Mouse (Mus musculus): ENCODE results near the gene Sirt3. TPM values are rescaled to one million over a fixed set of nuclear protein-coding genes. Genes with fewer than 3 reads are reported as not detected.
"Not testable (repeated sequence)": the region's sequence is repeated elsewhere in the genome, so short reads cannot be mapped to it uniquely, and the experiment has no call there.

The Sirt3 gene
- polyA plus RNA-seq, 1 experiment from 2014 or later, result 47.2 TPM

DNA sequence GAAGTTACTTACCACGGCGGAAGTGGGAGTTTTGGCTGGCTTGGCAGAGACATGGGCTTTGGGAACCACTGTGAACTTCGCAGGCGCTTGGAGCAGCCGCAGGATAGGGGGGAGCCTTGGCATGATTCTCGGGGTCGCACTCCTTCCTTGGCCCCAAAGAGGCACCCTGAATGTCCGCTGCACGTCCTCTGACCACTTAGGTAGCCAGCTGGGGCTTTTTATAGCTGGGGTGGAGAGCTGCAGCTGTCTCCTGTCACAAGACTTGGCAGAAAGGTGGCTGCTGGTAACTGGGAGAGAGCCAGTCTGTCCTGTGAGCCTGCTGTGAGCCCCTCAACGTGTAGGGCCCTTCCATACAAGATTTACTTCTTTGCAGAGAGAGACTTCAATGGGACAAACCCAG, 18.1 kb upstream of the Sirt3 start, which contains the start of gene Cox8b:
Cox8b (minus strand) TSS at position 227 of the 400 bp plus-strand sequence.
- H3K9ac ChIP-seq (ENCODE audit: low read depth, low read length), result no peak within 1 kb of the TSS
- DNase-seq (ENCODE audit: low spot score) (no peak), ATAC-seq (replicated peaks; ENCODE audit: low FRiP score, low read depth) (no peak)
- peaks cover 17% of the 10 kb centered on the region for H3K36me3 ChIP-seq (ENCODE audit: insufficient read depth, low read length)
- WGBS, result 53% methylated on average over 10 of the region's 10 CpGs
- TF ChIP-seq CTCF (IDR thresholded peaks at IDR 0.05; ENCODE audit: low read depth), result no peak
- no peak within 1 kb of the TSS for H3K4me3 ChIP-seq (replicated peaks; ENCODE audit: low read depth, low read length)
- no peaks in the 10 kb centered on the region for H3K9me3 ChIP-seq (replicated peaks; ENCODE audit: low read length)
- H3K4me1 ChIP-seq (replicated peaks; ENCODE audit: insufficient read depth, low read length), result no peaks in the 10 kb centered on the region; the same call in 1 of the 2 replicates
- no peak within 1 kb of the TSS for H3K27ac ChIP-seq
- H3K27me3 ChIP-seq (ENCODE audit: insufficient read depth, low read length), result no peaks in the 10 kb centered on the region
- no peak within 1 kb of the TSS for H3K4me2 ChIP-seq (ENCODE audit: low read length)

DNA sequence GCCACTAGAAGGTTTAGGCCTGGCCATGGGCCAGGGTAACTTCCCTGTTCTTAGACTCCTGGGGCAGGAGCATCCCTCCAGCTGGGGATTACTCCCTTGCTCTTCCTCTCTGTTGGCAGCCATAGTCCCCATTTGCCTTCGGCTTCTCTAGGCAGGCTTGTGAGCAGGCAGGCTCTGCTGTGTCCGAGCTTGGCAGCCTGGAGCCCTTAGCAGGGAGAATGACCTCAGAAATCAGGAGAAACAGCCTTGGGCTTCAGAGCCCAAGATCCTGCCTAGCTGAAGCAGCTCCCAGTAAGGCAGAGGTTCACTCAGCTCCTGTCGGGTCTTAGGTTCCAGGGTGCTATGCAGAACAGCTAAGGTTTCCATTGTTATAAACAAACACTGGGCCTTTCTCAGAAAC, 17.0 kb upstream of the Sirt3 start:
- no peak for TF ChIP-seq CTCF (IDR thresholded peaks at IDR 0.05; ENCODE audit: low read depth)
- ATAC-seq (replicated peaks; ENCODE audit: low FRiP score, low read depth), result no peak
- H3K9me3 ChIP-seq (replicated peaks; ENCODE audit: low read length), result no peaks in the 10 kb centered on the region
- no peaks in the 10 kb centered on the region; the same call in 1 of the 2 replicates for H3K4me1 ChIP-seq (replicated peaks; ENCODE audit: insufficient read depth, low read length)
- no peaks in the 10 kb centered on the region for H3K27me3 ChIP-seq (ENCODE audit: insufficient read depth, low read length)
- H3K36me3 ChIP-seq (ENCODE audit: insufficient read depth, low read length), result peaks cover 23% of the 10 kb centered on the region
- no peak overlapping the region for H3K9ac ChIP-seq (ENCODE audit: low read depth, low read length)
- H3K4me3 ChIP-seq (replicated peaks; ENCODE audit: low read depth, low read length), result no peak overlapping the region
- 81% methylated on average over 3 of the region's 3 CpGs for WGBS
- no peak for DNase-seq (ENCODE audit: low spot score)
- H3K4me2 ChIP-seq (ENCODE audit: low read length), result no peak overlapping the region
- H3K27ac ChIP-seq, result no peak overlapping the region

DNA sequence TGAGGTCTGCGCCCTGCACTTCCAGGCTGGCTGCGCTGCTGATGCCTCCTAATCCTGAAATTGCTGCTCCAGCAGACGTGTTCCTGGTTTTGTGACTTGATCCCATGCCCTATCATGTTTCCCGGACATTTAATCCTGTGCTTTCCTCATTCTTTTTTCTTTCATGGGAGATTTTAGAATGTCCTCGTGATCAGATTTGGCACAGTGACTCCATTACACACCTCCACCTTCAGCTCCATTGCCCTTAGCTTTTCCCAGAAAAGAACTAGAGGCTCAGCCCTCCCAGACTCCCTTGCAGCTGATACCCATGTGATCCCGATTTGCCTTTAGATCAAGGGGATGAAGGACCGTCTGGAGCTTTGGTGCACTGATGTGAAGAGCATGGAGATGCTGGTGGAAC, 15.8 kb upstream of the Sirt3 start:
- no peak overlapping the region for H3K4me3 ChIP-seq (replicated peaks; ENCODE audit: low read depth, low read length)
- H3K9me3 ChIP-seq (replicated peaks; ENCODE audit: low read length), result no peaks in the 10 kb centered on the region
- peaks cover 29% of the 10 kb centered on the region for H3K36me3 ChIP-seq (ENCODE audit: insufficient read depth, low read length)
- H3K27ac ChIP-seq, result no peak overlapping the region
- no peak overlapping the region for H3K4me2 ChIP-seq (ENCODE audit: low read length)
- no peak for ATAC-seq (replicated peaks; ENCODE audit: low FRiP score, low read depth)
- no peaks in the 10 kb centered on the region; the same call in 1 of the 2 replicates for H3K4me1 ChIP-seq (replicated peaks; ENCODE audit: insufficient read depth, low read length)
- 77% methylated on average over 7 of the region's 7 CpGs for WGBS
- no peak overlapping the region for H3K9ac ChIP-seq (ENCODE audit: low read depth, low read length)
- no peak for TF ChIP-seq CTCF (IDR thresholded peaks at IDR 0.05; ENCODE audit: low read depth)
- DNase-seq (ENCODE audit: low spot score), result no peak
- H3K27me3 ChIP-seq (ENCODE audit: insufficient read depth, low read length), result no peaks in the 10 kb centered on the region

DNA sequence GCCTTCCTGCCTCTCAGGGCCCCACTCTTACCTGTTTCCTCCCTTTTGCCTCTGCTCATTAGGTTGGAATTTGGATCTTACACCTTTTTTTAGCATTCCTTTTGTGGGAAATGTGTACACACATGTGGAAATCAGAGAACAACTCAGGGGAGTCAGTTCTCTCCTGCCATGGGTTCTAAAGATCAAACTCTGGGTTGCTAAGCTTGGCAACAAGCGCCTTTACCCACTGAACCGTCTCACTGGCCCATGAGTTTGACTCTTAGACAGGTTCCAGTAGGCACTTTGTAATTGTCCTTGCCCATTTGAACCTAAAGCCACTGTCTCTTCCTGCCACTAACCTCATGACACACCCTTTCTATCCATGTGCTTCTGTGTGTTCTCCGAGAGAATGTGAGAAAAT, 12.5 kb upstream of the Sirt3 start:
- H3K9me3 ChIP-seq (replicated peaks; ENCODE audit: low read length), result no peaks in the 10 kb centered on the region
- DNase-seq (ENCODE audit: low spot score), result no peak
- no peak for TF ChIP-seq CTCF (IDR thresholded peaks at IDR 0.05; ENCODE audit: low read depth)
- no peaks in the 10 kb centered on the region for H3K4me1 ChIP-seq (replicated peaks; ENCODE audit: insufficient read depth, low read length)
- H3K27me3 ChIP-seq (ENCODE audit: insufficient read depth, low read length), result no peaks in the 10 kb centered on the region
- WGBS, result 92% methylated on average over 3 of the region's 3 CpGs
- H3K27ac ChIP-seq, result no peak overlapping the region
- H3K4me2 ChIP-seq (ENCODE audit: low read length), result no peak overlapping the region
- no peak for ATAC-seq (replicated peaks; ENCODE audit: low FRiP score, low read depth)
- no peak overlapping the region for H3K4me3 ChIP-seq (replicated peaks; ENCODE audit: low read depth, low read length)
- peaks cover 46% of the 10 kb centered on the region for H3K36me3 ChIP-seq (ENCODE audit: insufficient read depth, low read length)
- H3K9ac ChIP-seq (ENCODE audit: low read depth, low read length), result no peak overlapping the region

DNA sequence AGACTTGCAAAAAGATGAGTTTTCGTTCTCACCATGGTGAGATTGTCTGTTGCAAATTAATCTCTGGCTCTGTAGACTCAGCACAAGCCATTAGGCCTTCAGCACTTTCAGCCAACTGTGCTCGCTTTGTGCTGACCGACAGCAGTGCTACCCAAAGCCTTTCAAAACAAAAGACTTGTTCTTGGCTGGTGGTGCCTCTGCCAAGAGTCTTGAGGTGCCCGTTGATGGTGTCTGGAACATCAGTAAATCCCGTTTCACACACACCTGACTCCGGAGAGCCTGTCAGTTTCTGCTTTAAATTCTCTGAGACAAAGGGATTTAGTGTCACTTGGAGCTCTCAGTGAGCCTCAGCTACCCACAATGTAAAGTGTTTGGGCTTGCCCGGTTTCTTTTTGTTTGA, 11.9 kb upstream of the Sirt3 start:
- ATAC-seq (replicated peaks; ENCODE audit: low FRiP score, low read depth) (no peak), DNase-seq (ENCODE audit: low spot score) (no peak)
- no peak overlapping the region for H3K9ac ChIP-seq (ENCODE audit: low read depth, low read length)
- no peaks in the 10 kb centered on the region for H3K27me3 ChIP-seq (ENCODE audit: insufficient read depth, low read length)
- no peak overlapping the region for H3K27ac ChIP-seq
- peaks cover 51% of the 10 kb centered on the region for H3K36me3 ChIP-seq (ENCODE audit: insufficient read depth, low read length)
- no peak overlapping the region for H3K4me3 ChIP-seq (replicated peaks; ENCODE audit: low read depth, low read length)
- H3K4me1 ChIP-seq (replicated peaks; ENCODE audit: insufficient read depth, low read length), result no peaks in the 10 kb centered on the region
- WGBS, result 92% methylated on average over 7 of the region's 7 CpGs
- H3K4me2 ChIP-seq (ENCODE audit: low read length), result no peak overlapping the region
- H3K9me3 ChIP-seq (replicated peaks; ENCODE audit: low read length), result no peaks in the 10 kb centered on the region
- TF ChIP-seq CTCF (IDR thresholded peaks at IDR 0.05; ENCODE audit: low read depth), result no peak

DNA sequence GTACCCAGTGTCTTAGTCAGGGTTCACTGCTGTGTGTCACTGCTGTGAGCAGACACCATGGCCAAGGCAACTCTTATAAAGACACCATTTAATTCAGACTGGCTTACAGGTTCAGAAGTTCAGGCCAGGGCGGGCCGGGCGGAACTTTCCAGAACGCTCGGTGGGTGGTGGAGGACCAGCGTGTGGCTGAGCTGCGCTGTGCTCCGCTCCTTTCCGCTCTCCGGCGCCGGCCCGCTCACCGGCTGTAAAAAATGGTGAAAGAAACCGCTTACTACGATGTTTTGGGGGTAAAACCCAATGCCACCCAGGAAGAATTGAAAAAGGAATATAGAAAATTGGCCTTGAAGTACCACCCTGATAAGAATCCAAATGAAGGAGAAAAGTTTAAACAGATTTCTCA, 8.5 kb upstream of the Sirt3 start:
- not testable (repeated sequence) for H3K4me3 ChIP-seq (replicated peaks; ENCODE audit: low read depth, low read length); H3K27ac ChIP-seq; H3K9me3 ChIP-seq (replicated peaks; ENCODE audit: low read length); H3K27me3 ChIP-seq (ENCODE audit: insufficient read depth, low read length); H3K4me1 ChIP-seq (replicated peaks; ENCODE audit: insufficient read depth, low read length); ATAC-seq (replicated peaks; ENCODE audit: low FRiP score, low read depth); DNase-seq (ENCODE audit: low spot score); H3K9ac ChIP-seq (ENCODE audit: low read depth, low read length); H3K4me2 ChIP-seq (ENCODE audit: low read length)
- 98% methylated on average over 16 of the region's 16 CpGs for WGBS
- H3K36me3 ChIP-seq (ENCODE audit: insufficient read depth, low read length), result peaks cover 54% of the 10 kb centered on the region

DNA sequence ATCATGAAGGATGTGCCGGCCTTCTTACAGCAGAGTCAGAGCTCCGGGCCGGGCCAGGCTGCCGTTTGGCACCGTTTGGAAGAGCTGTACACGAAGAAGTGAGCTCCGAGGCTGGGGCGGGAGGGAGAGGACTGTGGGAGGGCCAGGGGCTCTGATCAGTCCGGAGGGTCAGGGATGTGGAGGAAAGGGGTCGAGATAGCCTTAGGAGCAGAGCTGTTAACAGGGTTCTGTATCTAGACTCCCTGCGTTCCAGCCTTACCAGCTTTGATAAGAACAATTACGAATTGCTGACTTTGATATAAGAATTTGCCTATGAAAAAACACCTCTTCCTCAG, 327 bp upstream of the Sirt3 start:
- ATAC-seq (replicated peaks; ENCODE audit: low FRiP score, low read depth), result peak; percentile 56
- Histone ChIP-seq H3K27ac (peak overlapping the region; percentile 92), H3K4me2 (ENCODE audit: low read length) (peak overlapping the region; percentile 89), H3K4me3 (replicated peaks; ENCODE audit: low read depth, low read length) (peak overlapping the region; percentile 85), H3K9me3 (replicated peaks; ENCODE audit: low read length) (no peaks in the 10 kb centered on the region), H3K9ac (ENCODE audit: low read depth, low read length) (peak overlapping the region; percentile 86), H3K4me1 (replicated peaks; ENCODE audit: insufficient read depth, low read length) (0 out of 2 replicates have a peak, but pooled peaks cover 3% of the 10 kb centered on the region), H3K27me3 (ENCODE audit: insufficient read depth, low read length) (no peaks in the 10 kb centered on the region), H3K36me3 (ENCODE audit: insufficient read depth, low read length) (0 out of 2 replicates have a peak, but pooled peaks cover 6% of the 10 kb centered on the region)
- no peak for DNase-seq (ENCODE audit: low spot score)
- TF ChIP-seq CTCF (IDR thresholded peaks at IDR 0.05; ENCODE audit: low read depth), result no peak
- WGBS, result under 1% methylated on average over 12 of the region's 12 CpGs

Measured in kidney, postnatal 0 days (tissue).